Mouse (Mus musculus): ENCODE measurements around the gene Olfr713. TPM values are rescaled to one million over a fixed set of nuclear protein-coding genes. Genes with fewer than 3 reads are reported as not detected.

The Olfr713 gene
- polyA plus RNA-seq, 1 experiment from 2014 or later = not detected

Other genes starting within 250 kb of the Olfr713 start
- gene Olfr699, start 238.0 kb upstream of the Olfr713 start, polyA plus RNA-seq (2016; fragmentation: Nextera tagmentation; extraction: Ambion mirVana) = not detected in 2 replicates
- not detected in 2 replicates for gene Olfr700, start 222.3 kb upstream of the Olfr713 start, polyA plus RNA-seq (2016; fragmentation: Nextera tagmentation; extraction: Ambion mirVana)
- not detected in 2 replicates for gene Olfr701, start 217.0 kb upstream of the Olfr713 start, polyA plus RNA-seq (2016; fragmentation: Nextera tagmentation; extraction: Ambion mirVana)
- gene Olfr702, start 197.3 kb upstream of the Olfr713 start, polyA plus RNA-seq (2016; fragmentation: Nextera tagmentation; extraction: Ambion mirVana) = not detected in 2 replicates
- not detected in 2 replicates for gene Olfr703, start 187.8 kb upstream of the Olfr713 start, polyA plus RNA-seq (2016; fragmentation: Nextera tagmentation; extraction: Ambion mirVana)
- not detected in 2 replicates for gene Olfr704, start 168.0 kb upstream of the Olfr713 start, polyA plus RNA-seq (2016; fragmentation: Nextera tagmentation; extraction: Ambion mirVana)
- not detected in 2 replicates for gene Olfr705, start 154.3 kb upstream of the Olfr713 start, polyA plus RNA-seq (2016; fragmentation: Nextera tagmentation; extraction: Ambion mirVana)
- not detected in 2 replicates for gene Olfr706, start 143.0 kb upstream of the Olfr713 start, polyA plus RNA-seq (2016; fragmentation: Nextera tagmentation; extraction: Ambion mirVana)
- gene Olfr707, start 129.9 kb upstream of the Olfr713 start, polyA plus RNA-seq (2016; fragmentation: Nextera tagmentation; extraction: Ambion mirVana) = not detected in 2 replicates
- not detected in 2 replicates for gene Olfr1532-ps1, start 123.2 kb upstream of the Olfr713 start, polyA plus RNA-seq (2016; fragmentation: Nextera tagmentation; extraction: Ambion mirVana)
- gene Olfr709-ps1, start 99.0 kb upstream of the Olfr713 start, polyA plus RNA-seq (2016; fragmentation: Nextera tagmentation; extraction: Ambion mirVana) = not detected in 2 replicates
- gene Olfr710, start 82.9 kb upstream of the Olfr713 start, polyA plus RNA-seq (2016; fragmentation: Nextera tagmentation; extraction: Ambion mirVana) = not detected in 2 replicates
- gene Olfr6, start 67.2 kb upstream of the Olfr713 start, polyA plus RNA-seq (2016; fragmentation: Nextera tagmentation; extraction: Ambion mirVana) = not detected in 2 replicates
- gene Olfr711, start 55.7 kb upstream of the Olfr713 start, polyA plus RNA-seq (2016; fragmentation: Nextera tagmentation; extraction: Ambion mirVana) = not detected in 2 replicates
- not detected in 2 replicates for gene Olfr2, start 25.1 kb upstream of the Olfr713 start, polyA plus RNA-seq (2016; fragmentation: Nextera tagmentation; extraction: Ambion mirVana)
- not detected in 2 replicates for gene Olfr714, start 39.8 kb downstream of the Olfr713 start, polyA plus RNA-seq (2016; fragmentation: Nextera tagmentation; extraction: Ambion mirVana)
- gene Olfr17, start 62.0 kb downstream of the Olfr713 start, polyA plus RNA-seq (2016; fragmentation: Nextera tagmentation; extraction: Ambion mirVana) = not detected in 2 replicates
- gene Olfr715b, start 79.2 kb downstream of the Olfr713 start, polyA plus RNA-seq (2016; fragmentation: Nextera tagmentation; extraction: Ambion mirVana) = not detected in 2 replicates
- gene Olfr715, start 99.9 kb downstream of the Olfr713 start, polyA plus RNA-seq (2016; fragmentation: Nextera tagmentation; extraction: Ambion mirVana) = not detected in 2 replicates
- not detected in 2 replicates for gene Olfr716, start 107.2 kb downstream of the Olfr713 start, polyA plus RNA-seq (2016; fragmentation: Nextera tagmentation; extraction: Ambion mirVana)
- gene Nlrp14, start 135.8 kb downstream of the Olfr713 start, polyA plus RNA-seq (2016; fragmentation: Nextera tagmentation; extraction: Ambion mirVana) = not detected in 2 replicates
- gene Rbmxl2, start 178.3 kb downstream of the Olfr713 start, polyA plus RNA-seq (2016; fragmentation: Nextera tagmentation; extraction: Ambion mirVana) = not detected in 2 replicates